Comparison of ENCODE assay signal across 9 mouse cellular contexts in the genomic region with DNA sequence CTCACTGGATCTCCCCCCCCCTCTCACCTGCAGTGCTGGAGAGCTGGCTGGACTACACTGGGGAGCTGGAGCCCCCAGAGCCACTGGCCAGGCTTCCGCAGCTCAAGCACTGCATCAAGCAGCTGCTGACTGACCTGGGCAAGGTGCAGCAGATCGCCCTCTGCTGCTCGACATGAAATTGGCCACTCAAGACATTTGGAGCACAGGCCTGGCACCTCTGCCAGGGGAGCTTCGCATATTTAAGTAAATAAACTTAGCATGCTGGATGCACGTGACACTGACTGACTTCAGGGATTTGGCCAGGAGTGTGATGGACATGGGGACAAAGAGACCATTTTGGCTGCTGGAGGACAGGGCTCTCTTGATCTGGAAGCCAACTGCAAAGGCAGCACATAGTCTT. TPM values are rescaled to one million over a fixed set of nuclear protein-coding genes. Genes with fewer than 3 reads are reported as not detected.
DNase-seq lines count a peak whose midpoint lies in the region; ATAC-seq lines count a peak whose summit lies in the region.
"Had no signal": no experiment of that assay in that cellular context is flagged by ENCODE, and none has a peak within 500 bp of the region (broad histone marks: within the 10 kb centered on the region; RNA-seq: fewer than 3 reads in every experiment).

No protein-coding gene starts in this region.

- 65% methylated on average over 5 of the region's 5 CpGs for WGBS in liver, embryonic 11.5 days

- no peak for ATAC-seq in liver, embryonic 11.5 days (replicated peaks; ENCODE audit: low FRiP score)
- no peak for ATAC-seq in monocyte, adult 5-6 weeks (replicated peaks; ENCODE audit: insufficient number of reproducible peaks, low FRiP score, low TSS enrichment, poor library complexity, severe bottlenecking)

- H3K27me3 ChIP-seq in liver, embryonic 11.5 days (replicated peaks; ENCODE audit: control insufficient read depth, insufficient read depth, low read length), result no peaks in the 10 kb centered on the region
- H3K27me3 ChIP-seq: heart, embryonic 13.5 days had no signal

- no peak overlapping the region for H3K27ac ChIP-seq in liver, embryonic 11.5 days (ENCODE audit: low read depth, low read length)
- H3K27ac ChIP-seq: heart, embryonic 13.5 days had no signal

- no peak overlapping the region for H3K9ac ChIP-seq in liver, embryonic 11.5 days (ENCODE audit: low read depth, low read length)
- H3K9ac ChIP-seq: heart, embryonic 13.5 days had no signal

- H3K9me3 ChIP-seq in liver, embryonic 11.5 days (ENCODE audit: control insufficient read depth, low read length), result no peaks in the 10 kb centered on the region
- H3K9me3 ChIP-seq: heart, embryonic 13.5 days had no signal

- H3K36me3 ChIP-seq in liver, embryonic 11.5 days (ENCODE audit: control insufficient read depth, insufficient read depth, low read length), result peaks cover 13% of the 10 kb centered on the region

- no peak overlapping the region for H3K4me3 ChIP-seq in liver, embryonic 11.5 days (ENCODE audit: low read depth, low read length)
- H3K4me3 ChIP-seq: heart, embryonic 13.5 days had no signal

- H3K4me1 ChIP-seq in liver, embryonic 11.5 days (replicated peaks; ENCODE audit: control insufficient read depth, insufficient read depth, low read length), result peaks cover 4% of the 10 kb centered on the region; the same call in 1 of the 2 replicates

- peak; percentile 39 to 44 for DNase-seq in cerebellum, postnatal 10 days
- DNase-seq in cerebellum, postnatal 4 days (ENCODE audit: low spot score in 2 of 2), result no peak
- DNase-seq in liver, result peak; percentile 14
- DNase-seq in liver, embryonic 11.5 days (ENCODE audit: low spot score), result no peak
- peak; percentile 19 to 35 for DNase-seq in adrenal gland, postnatal 36 days
- peak; percentile 29 for DNase-seq in lung, postnatal 10 days
- no peak for DNase-seq in urinary bladder, adult 2 months (ENCODE audit: low spot score)

- no peak overlapping the region for H3K4me2 ChIP-seq in liver, embryonic 11.5 days
- H3K4me2 ChIP-seq: heart, embryonic 13.5 days had no signal

RNA-seq across cellular contexts. Expression of a gene that starts 4.8 kb away (rescaled TPM):
- 2.6 and 2.9 TPM in 2 replicates for polyA plus RNA-seq in liver, embryonic 11.5 days (2014; fragmentation: Nextera tagmentation; extraction: Ambion mirVana)
- 1 to 10 TPM; 2.2 to 2.7 TPM for total RNA-seq in adrenal gland, postnatal 36 days (2021)
- 3.4 and 4.5 TPM in 2 replicates for polyA plus RNA-seq in urinary bladder, adult 2 months (2012; rRNA removed)
- 11.2 to 25.2 TPM (median 23.5 TPM) in 3 replicates for total RNA-seq in monocyte, adult 5-6 weeks (2017)

RNA-seq across cellular contexts. Expression of a gene that starts 5.2 kb away (rescaled TPM):
- 58.9 and 63.6 TPM in 2 replicates for polyA plus RNA-seq in liver, embryonic 11.5 days (2014; fragmentation: Nextera tagmentation; extraction: Ambion mirVana)
- total RNA-seq in adrenal gland, postnatal 36 days (2021), result 100 to 1,000 TPM; 101 to 132 TPM
- polyA plus RNA-seq in urinary bladder, adult 2 months (2012; rRNA removed), result 71.0 and 72.5 TPM in 2 replicates
- 4.8 to 57.7 TPM (median 47.6 TPM) in 3 replicates for total RNA-seq in monocyte, adult 5-6 weeks (2017)

Comparison
In these comparisons a context has a peak if more than half of its experiments do, and no peak if none do; other contexts are left out.
1. DNase-seq: peak in cerebellum, postnatal 10 days (2 of 2), liver (single experiment), adrenal gland, postnatal 36 days (2 of 2) and lung, postnatal 10 days (single experiment); none in cerebellum, postnatal 4 days (0 of 2), liver, embryonic 11.5 days (single experiment) and urinary bladder, adult 2 months (single experiment).